Mouse (Mus musculus) lung, embryonic 14.5 days (tissue): ENCODE results near the gene Tbc1d13. TPM values are rescaled to one million over a fixed set of nuclear protein-coding genes. Genes with fewer than 3 reads are reported as not detected.

Source experiments
- ATAC-seq: fragments of 200-750 bp; cut with Nextera tagmentation; 2 replicates; pipeline ENCODE4 v1.8.0; 2017; ENCODE audit warnings: mild to moderate bottlenecking, moderate TSS enrichment, moderate library complexity; ENCODE audit not compliant: insufficient read depth
- DNase-seq: peaks from one replicate; pipeline ENCODE4 v3.0.0-alpha.2; 2015
- H3K27ac ChIP-seq: fragments of 300-500 bp; sonication (generic); 2 replicates; pipeline ENCODE4 v1.5.1; 2014; ENCODE audit warnings: low read depth, mild to moderate bottlenecking, moderate library complexity
- H3K27me3 ChIP-seq: fragments of 300-500 bp; sonication (generic); 2 replicates; pipeline ENCODE4 v1.6.1; 2014; ENCODE audit warnings: low read length, control low read depth; ENCODE audit not compliant: insufficient read depth
- H3K36me3 ChIP-seq: fragments of 300-500 bp; sonication (generic); 2 replicates; pipeline ENCODE4 v1.6.1; 2014; ENCODE audit warnings: control low read depth; ENCODE audit not compliant: insufficient read depth
- H3K4me1 ChIP-seq: fragments of 300-500 bp; sonication (generic); 2 replicates; pipeline ENCODE4 v1.6.1; 2014; ENCODE audit warnings: antibody characterized with exemption, control low read depth; ENCODE audit not compliant: insufficient read depth
- H3K4me2 ChIP-seq: fragments of 300-500 bp; sonication (generic); 2 replicates; pipeline ENCODE4 v1.6.1; 2014; ENCODE audit warnings: mild to moderate bottlenecking
- H3K4me3 ChIP-seq: fragments of 300-500 bp; sonication (generic); 2 replicates; pipeline ENCODE4 v1.5.1; 2014; ENCODE audit warnings: low read depth, low read length
- H3K9ac ChIP-seq: fragments of 300-500 bp; sonication (generic); 2 replicates; pipeline ENCODE4 v1.6.1; 2014
- H3K9me3 ChIP-seq: fragments of 300-500 bp; sonication (generic); 2 replicates; pipeline ENCODE4 v1.6.1; 2016; ENCODE audit warnings: low read depth, low read length, control low read depth
- CTCF ChIP-seq: IDR thresholded peaks from 2 replicates; pipeline ENCODE4 v1.5.1; 2016; ENCODE audit warnings: antibody characterized with exemption, low read depth
- WGBS: fragments of 180-500 bp; shearing (Covaris S2); extraction: QIAGEN DNeasy Blood & Tissue Kit; methylation state at CpG from one replicate; pipeline ENCODE4 v1.1.7; 2014; 5-methylcytosine and 5-hydroxymethylcytosine counted together
- polyA plus RNA-seq: library from polyadenylated mRNA; unstranded; fragments of >200 nt; fragmentation: Nextera tagmentation; extraction: Ambion mirVana; gene quantifications from 2 replicates; pipeline ENCODE4 v1.2.1, GENCODE M21; 2014

Tbc1d13 gene
- polyA plus RNA-seq, 1 experiment from 2014 or later = 10.9 TPM

- Histone ChIP-seq H3K4me3 (peak within 1 kb of the TSS; percentile 69), H3K9me3 (no peaks in the 10 kb centered on the region), H3K27me3 (no peaks in the 10 kb centered on the region), H3K4me1 (peaks cover 8% of the 10 kb centered on the region; the same call in 1 of the 2 replicates), H3K27ac (peak within 1 kb of the TSS; percentile 66), H3K36me3 (peaks cover 24% of the 10 kb centered on the region; the same call in 1 of the 2 replicates), H3K9ac (peak within 1 kb of the TSS; percentile 69), H3K4me2 (peak within 1 kb of the TSS; percentile 92)
- DNase-seq = peak; percentile 98
- TF ChIP-seq CTCF = no peak
- WGBS = under 1% methylated on average over 51 of the region's 51 CpGs
- ATAC-seq = peak; percentile 96
Observed at GRCm38 (mm10) chr2:30093471-30094207, 39.9 kb upstream of the Tbc1d13 start, which contains the start of gene Zdhhc12. TSS of gene Zdhhc12 (minus strand) at chr2:30093648.

GRCm38 (mm10) chr2:30094208-30094588, 39.3 kb upstream of the Tbc1d13 start:
- ATAC-seq = no peak
- Histone ChIP-seq H3K4me3 (peak overlapping the region; percentile 69), H3K4me1 (peaks cover 8% of the 10 kb centered on the region; the same call in 1 of the 2 replicates), H3K27me3 (no peaks in the 10 kb centered on the region), H3K27ac (peak overlapping the region; percentile 66), H3K4me2 (peak overlapping the region; percentile 92), H3K9ac (peak overlapping the region; percentile 69), H3K9me3 (no peaks in the 10 kb centered on the region), H3K36me3 (peaks cover 29% of the 10 kb centered on the region; the same call in 1 of the 2 replicates)
- no peak for TF ChIP-seq CTCF
- DNase-seq = peak; percentile 67
- 1% methylated on average over 13 of the region's 13 CpGs for WGBS

GRCm38 (mm10) chr2:30095882-30096527, 37.5 kb upstream of the Tbc1d13 start:
- DNase-seq (peak; percentile 80), ATAC-seq (no peak)
- Histone ChIP-seq H3K36me3 (peaks cover 36% of the 10 kb centered on the region), H3K4me1 (peaks cover 8% of the 10 kb centered on the region; the same call in 1 of the 2 replicates), H3K27ac (no peak overlapping the region), H3K9ac (no peak overlapping the region), H3K27me3 (no peaks in the 10 kb centered on the region), H3K4me2 (no peak overlapping the region), H3K4me3 (no peak overlapping the region), H3K9me3 (no peaks in the 10 kb centered on the region)
- TF ChIP-seq CTCF = peak; percentile 76
- WGBS = 70% methylated on average over 2 of the region's 2 CpGs

GRCm38 (mm10) chr2:30100214-30100613, 33.3 kb upstream of the Tbc1d13 start:
- H3K27me3 ChIP-seq = no peaks in the 10 kb centered on the region
- DNase-seq (peak; percentile 6), ATAC-seq (no peak)
- no peak for TF ChIP-seq CTCF
- 0 out of 2 replicates have a peak, but pooled peaks cover under 1% of the 10 kb centered on the region for H3K4me1 ChIP-seq
- no peak overlapping the region for H3K27ac ChIP-seq
- WGBS = 61% methylated on average over 4 of the region's 4 CpGs
- no peak overlapping the region for H3K4me3 ChIP-seq
- no peak overlapping the region for H3K9ac ChIP-seq
- H3K9me3 ChIP-seq = no peaks in the 10 kb centered on the region
- peaks cover 47% of the 10 kb centered on the region for H3K36me3 ChIP-seq
- no peak overlapping the region for H3K4me2 ChIP-seq

GRCm38 (mm10) chr2:30106364-30106763, 27.2 kb upstream of the Tbc1d13 start:
- no peaks in the 10 kb centered on the region for H3K9me3 ChIP-seq
- ATAC-seq = no peak
- H3K36me3 ChIP-seq = peaks cover 61% of the 10 kb centered on the region
- DNase-seq = peak; percentile 73
- TF ChIP-seq CTCF = peak; percentile 80
- H3K9ac ChIP-seq = no peak overlapping the region
- no peaks in the 10 kb centered on the region for H3K4me1 ChIP-seq
- no peaks in the 10 kb centered on the region for H3K27me3 ChIP-seq
- H3K4me3 ChIP-seq = no peak overlapping the region
- no peak overlapping the region for H3K27ac ChIP-seq
- H3K4me2 ChIP-seq = no peak overlapping the region

GRCm38 (mm10) chr2:30107646-30108045, 25.9 kb upstream of the Tbc1d13 start:
- H3K27ac ChIP-seq = no peak overlapping the region
- no peaks in the 10 kb centered on the region for H3K9me3 ChIP-seq
- no peaks in the 10 kb centered on the region for H3K27me3 ChIP-seq
- no peak overlapping the region for H3K4me2 ChIP-seq
- no peak overlapping the region for H3K4me3 ChIP-seq
- peaks cover 66% of the 10 kb centered on the region for H3K36me3 ChIP-seq
- WGBS = 88% methylated on average over 5 of the region's 5 CpGs
- H3K4me1 ChIP-seq = no peaks in the 10 kb centered on the region
- no peak overlapping the region for H3K9ac ChIP-seq
- no peak for DNase-seq
- no peak for TF ChIP-seq CTCF
- no peak for ATAC-seq

- H3K4me3 ChIP-seq = no peak overlapping the region
- WGBS = 81% methylated on average over 4 of the region's 4 CpGs
- no peak for ATAC-seq
Observed at GRCm38 (mm10) chr2:30108260-30108659, 25.3 kb upstream of the Tbc1d13 start.

More at GRCm38 (mm10) chr2:30108260-30108659, 25.3 kb upstream of the Tbc1d13 start:
- Histone ChIP-seq H3K4me2 (no peak overlapping the region), H3K27me3 (no peaks in the 10 kb centered on the region), H3K9me3 (no peaks in the 10 kb centered on the region), H3K9ac (no peak overlapping the region), H3K4me1 (no peaks in the 10 kb centered on the region), H3K27ac (no peak overlapping the region), H3K36me3 (peaks cover 67% of the 10 kb centered on the region)
- DNase-seq = no peak
- no peak for TF ChIP-seq CTCF
